Mouse (Mus musculus) adrenal gland, postnatal 36 days (tissue): ENCODE measurements around the gene Sftpa1. TPM values are rescaled to one million over a fixed set of nuclear protein-coding genes. Genes with fewer than 3 reads are reported as not detected.
A peak's percentile ranks its signal among the peaks of the same experiment; 100 is the strongest.

ENCODE experiments used
- DNase-seq, 2 experiments: peaks; one replicate each; pipeline ENCODE4 v3.0.0; 2021; ENCODE audit warnings: mixed read lengths in 1 of 2
- long read RNA-seq, 2 experiments: library from polyadenylated mRNA; stranded (forward); transcript quantifications; one replicate each; pipeline ENCODE4 v2.0.0; 2021; ENCODE audit warnings: borderline sequencing depth in 2 of 2
- total RNA-seq, 2 experiments: library from RNA; stranded (reverse); gene quantifications; 2 replicates each; pipeline ENCODE4 v1.2.3; 2021

Gene Sftpa1
- under 1 TPM; 0.26 to 0.46 TPM for total RNA-seq
- long read RNA-seq, experiment 1, result 0 reads
- long read RNA-seq, experiment 2, result 0 reads

- no peak for DNase-seq
Measured at GRCm38 (mm10) chr14:41131540-41131939, at the start of gene Sftpa1. Gene Sftpa1, plus strand, starts transcription at chr14:41131782.

GRCm38 (mm10) chr14:41082408-41082807, 49.2 kb upstream of the Sftpa1 start:
- no peak for DNase-seq

- DNase-seq, result peak; percentile 27 to 43
Measured at GRCm38 (mm10) chr14:41087509-41087908, 44.1 kb upstream of the Sftpa1 start.

- peak; percentile 15 to 42 for DNase-seq
Measured at GRCm38 (mm10) chr14:41090777-41091176, 40.8 kb upstream of the Sftpa1 start.

- no peak for DNase-seq
Measured at GRCm38 (mm10) chr14:41094114-41094513, 37.5 kb upstream of the Sftpa1 start.

- DNase-seq, result no peak
Measured at GRCm38 (mm10) chr14:41096296-41096860, 35.2 kb upstream of the Sftpa1 start.

GRCm38 (mm10) chr14:41098726-41099125, 32.9 kb upstream of the Sftpa1 start:
- no peak for DNase-seq

GRCm38 (mm10) chr14:41100712-41101111, 30.9 kb upstream of the Sftpa1 start:
- no peak for DNase-seq

- DNase-seq, result no peak
Measured at GRCm38 (mm10) chr14:41101242-41101641, 30.3 kb upstream of the Sftpa1 start.

- DNase-seq, result no peak
Measured at GRCm38 (mm10) chr14:41102269-41102668, 29.3 kb upstream of the Sftpa1 start.

GRCm38 (mm10) chr14:41104853-41105444, 26.6 kb upstream of the Sftpa1 start, which contains the start of gene Mat1a:
Gene Mat1a, plus strand, starts transcription at chr14:41105035.
- DNase-seq, result peak in 1 of 2 experiments; percentile 8

GRCm38 (mm10) chr14:41111031-41111668, 20.4 kb upstream of the Sftpa1 start:
- DNase-seq, result no peak

- no peak for DNase-seq
Measured at GRCm38 (mm10) chr14:41112944-41113343, 18.6 kb upstream of the Sftpa1 start.

- DNase-seq, result no peak
Measured at GRCm38 (mm10) chr14:41116271-41116670, 15.3 kb upstream of the Sftpa1 start.

- no peak for DNase-seq
Measured at GRCm38 (mm10) chr14:41124683-41125082, 6.9 kb upstream of the Sftpa1 start.

- peak; percentile 7 to 29 for DNase-seq
Measured at GRCm38 (mm10) chr14:41127997-41128396, 3.6 kb upstream of the Sftpa1 start.

- no peak for DNase-seq
Measured at GRCm38 (mm10) chr14:41137006-41137405, 5.4 kb downstream of the Sftpa1 start.

GRCm38 (mm10) chr14:41140686-41141085, 9.1 kb downstream of the Sftpa1 start:
- no peak for DNase-seq

GRCm38 (mm10) chr14:41146035-41146434, 14.5 kb downstream of the Sftpa1 start:
- DNase-seq, result no peak

GRCm38 (mm10) chr14:41146922-41147321, 15.3 kb downstream of the Sftpa1 start:
- no peak for DNase-seq

GRCm38 (mm10) chr14:41147356-41147755, 15.8 kb downstream of the Sftpa1 start:
- DNase-seq, result no peak

GRCm38 (mm10) chr14:41151220-41151898, 19.8 kb downstream of the Sftpa1 start, which contains the start of gene Mbl1:
Gene Mbl1, plus strand, starts transcription at chr14:41151458.
- no peak for DNase-seq

GRCm38 (mm10) chr14:41160076-41160475, 28.5 kb downstream of the Sftpa1 start:
- no peak for DNase-seq
